Mouse (Mus musculus): ENCODE measurements at regions not wholly inside any gene's neighbourhood (a gene's known extent, or its start where the extent isn't known, plus 50 kb on each side); places are given as distances from the start of the nearest gene placed in this dataset.
"Not testable (repeated sequence)": the region's sequence is repeated elsewhere in the genome, so short reads cannot be mapped to it uniquely, and the experiment has no call there.

- DNase-seq (ENCODE audit: low spot score): no peak
Observed at GRCm38 (mm10) chr4:7422787-7423186, 816.1 kb downstream of the Car8 start.

GRCm38 (mm10) chr4:7414301-7414700 lies 824.5 kb downstream of the Car8 start:
- no peak for DNase-seq (ENCODE audit: low spot score)

- DNase-seq (ENCODE audit: low spot score): peak; percentile 64
Observed at GRCm38 (mm10) chr4:7392696-7393095, 846.1 kb downstream of the Car8 start.

GRCm38 (mm10) chr4:7391596-7391995 lies 847.2 kb downstream of the Car8 start:
- peak; percentile 2 for DNase-seq (ENCODE audit: low spot score)

- no peak for DNase-seq (ENCODE audit: low spot score)
Observed at GRCm38 (mm10) chr4:7385069-7385468, 853.8 kb downstream of the Car8 start.

- DNase-seq (ENCODE audit: low spot score): no peak
Observed at GRCm38 (mm10) chr4:7379996-7380395, 858.8 kb downstream of the Car8 start.

- no peak for DNase-seq (ENCODE audit: low spot score)
Observed at GRCm38 (mm10) chr4:7364238-7365040, 874.4 kb downstream of the Car8 start.

GRCm38 (mm10) chr4:7363508-7363907 lies 875.3 kb downstream of the Car8 start:
- no peak for DNase-seq (ENCODE audit: low spot score)

- no peak for DNase-seq (ENCODE audit: low spot score)
Observed at GRCm38 (mm10) chr4:7356202-7356601, 882.6 kb downstream of the Car8 start.

GRCm38 (mm10) chr4:7347317-7347716 lies 891.5 kb downstream of the Car8 start:
- DNase-seq (ENCODE audit: low spot score): no peak

- DNase-seq (ENCODE audit: low spot score): no peak
Observed at GRCm38 (mm10) chr4:7341159-7341558, 897.7 kb downstream of the Car8 start.

- no peak for DNase-seq (ENCODE audit: low spot score)
Observed at GRCm38 (mm10) chr4:7314261-7314660, 924.6 kb downstream of the Car8 start.

GRCm38 (mm10) chr4:7313219-7313618 lies 925.6 kb downstream of the Car8 start:
- no peak for DNase-seq (ENCODE audit: low spot score)

- no peak for DNase-seq (ENCODE audit: low spot score)
Observed at GRCm38 (mm10) chr4:7312160-7312559, 926.7 kb downstream of the Car8 start.

GRCm38 (mm10) chr4:7269047-7269446 lies 969.8 kb downstream of the Car8 start:
- no peak for DNase-seq (ENCODE audit: low spot score)

GRCm38 (mm10) chr4:7256486-7256885 lies 982.4 kb downstream of the Car8 start:
- no peak for DNase-seq (ENCODE audit: low spot score)

GRCm38 (mm10) chr4:7253616-7254015 lies 985.2 kb downstream of the Car8 start:
- DNase-seq (ENCODE audit: low spot score): no peak

GRCm38 (mm10) chr4:7251641-7252040 lies 987.2 kb downstream of the Car8 start:
- no peak for DNase-seq (ENCODE audit: low spot score)

GRCm38 (mm10) chr4:7247816-7248215 lies 991.0 kb downstream of the Car8 start:
- DNase-seq (ENCODE audit: low spot score): peak; percentile 85

GRCm38 (mm10) chr4:7247244-7247643 lies 991.6 kb downstream of the Car8 start:
- peak; percentile 80 for DNase-seq (ENCODE audit: low spot score)

GRCm38 (mm10) chr4:7246828-7247227 lies 992.0 kb downstream of the Car8 start:
- no peak for DNase-seq (ENCODE audit: low spot score)

- DNase-seq (ENCODE audit: low spot score): no peak
Observed at GRCm38 (mm10) chr4:7245653-7246052, 993.2 kb downstream of the Car8 start.

GRCm38 (mm10) chr4:7237848-7238247 lies 1001.0 kb downstream of the Car8 start:
- no peak for DNase-seq (ENCODE audit: low spot score)

- not testable (repeated sequence) for DNase-seq (ENCODE audit: low spot score)
Observed at GRCm38 (mm10) chr4:7234537-7234936, 1004.3 kb downstream of the Car8 start.
